Mouse (Mus musculus) neural tube, embryonic 11.5 days (tissue): Measurements from ENCODE around the gene Elmsan1. TPM values are rescaled to one million over a fixed set of nuclear protein-coding genes. Genes with fewer than 3 reads are reported as not detected.
"Not testable (repeated sequence)": the region's sequence is repeated elsewhere in the genome, so short reads cannot be mapped to it uniquely, and the experiment has no call there.

ENCODE experiments used
- ATAC-seq: fragments of 200-750 bp; cut with Nextera tagmentation; 2 replicates; pipeline ENCODE4 v1.8.0; 2017; ENCODE audit warnings: moderate number of reproducible peaks, mild to moderate bottlenecking, moderate TSS enrichment, moderate library complexity; ENCODE audit not compliant: insufficient read depth, low FRiP score, low TSS enrichment
- DNase-seq: peaks from one replicate; pipeline ENCODE4 v3.0.0-alpha.2; 2015; ENCODE audit warnings: low spot score
- H3K27ac ChIP-seq: fragments of 300-500 bp; sonication (generic); 2 replicates; pipeline ENCODE4 v1.5.1; 2014; ENCODE audit warnings: low read depth, mild to moderate bottlenecking, low read length
- H3K27me3 ChIP-seq: fragments of 300-500 bp; sonication (generic); 2 replicates; pipeline ENCODE4 v1.6.1; 2014; ENCODE audit warnings: mild to moderate bottlenecking, low read length, mixed read lengths; ENCODE audit not compliant: control insufficient read depth, insufficient read depth
- H3K36me3 ChIP-seq: fragments of 300-500 bp; sonication (generic); 2 replicates; pipeline ENCODE4 v1.6.1; 2014; ENCODE audit warnings: mild to moderate bottlenecking, low read length, moderate library complexity, mixed read lengths; ENCODE audit not compliant: control insufficient read depth, insufficient read depth
- H3K4me1 ChIP-seq: fragments of 300-500 bp; sonication (generic); 2 replicates; pipeline ENCODE4 v1.6.1; 2014; ENCODE audit warnings: low read length, mixed read lengths; ENCODE audit not compliant: control insufficient read depth, insufficient read depth
- H3K4me2 ChIP-seq: fragments of 300-500 bp; sonication (generic); 2 replicates; pipeline ENCODE4 v1.6.1; 2014; ENCODE audit warnings: low read depth, mild to moderate bottlenecking, moderate library complexity
- H3K4me3 ChIP-seq: fragments of 300-500 bp; sonication (generic); 2 replicates; pipeline ENCODE4 v1.5.1; 2014; ENCODE audit warnings: low read depth, low read length
- H3K9ac ChIP-seq: fragments of 300-500 bp; sonication (generic); 2 replicates; pipeline ENCODE4 v1.6.1; 2014; ENCODE audit warnings: mild to moderate bottlenecking, low read length
- H3K9me3 ChIP-seq: fragments of 300-500 bp; sonication (generic); 2 replicates; pipeline ENCODE4 v1.6.1; 2016; ENCODE audit warnings: low read length; ENCODE audit not compliant: control insufficient read depth
- WGBS: fragments of 180-500 bp; shearing (Covaris S2); extraction: QIAGEN DNeasy Blood & Tissue Kit; methylation state at CpG from one replicate; pipeline ENCODE4 v1.1.7; 2014; 5-methylcytosine and 5-hydroxymethylcytosine counted together
- polyA plus RNA-seq: library from polyadenylated mRNA; unstranded; fragments of >200 nt; fragmentation: Nextera tagmentation; extraction: Ambion mirVana; gene quantifications from 2 replicates; pipeline ENCODE4 v1.2.1, GENCODE M21; 2014

Elmsan1 gene
- polyA plus RNA-seq, 1 experiment from 2014 or later, result 4.4 TPM

DNA sequence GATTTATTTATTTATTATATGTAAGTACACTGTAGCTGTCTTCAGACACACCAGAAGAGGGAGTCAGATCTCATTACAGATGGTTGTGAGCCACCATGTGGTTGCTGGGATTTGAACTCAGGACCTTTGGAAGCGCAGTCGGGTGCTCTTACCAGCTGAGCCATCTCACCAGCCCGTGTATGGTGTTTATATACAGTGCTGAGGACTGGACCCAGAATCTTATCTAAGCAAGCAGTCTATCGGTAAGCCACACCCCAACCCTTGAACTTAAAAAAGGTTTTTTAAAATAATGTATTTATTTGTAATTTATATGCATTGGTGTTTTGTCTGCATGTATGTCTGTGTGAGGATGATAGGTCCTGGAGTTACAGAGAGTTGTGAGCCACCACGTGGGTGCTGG is 18.4 kb upstream of the Elmsan1 start:
- ATAC-seq, DNase-seq, H3K9ac ChIP-seq, H3K27ac ChIP-seq, H3K36me3 ChIP-seq, H3K4me2 ChIP-seq, H3K9me3 ChIP-seq, H3K27me3 ChIP-seq, H3K4me3 ChIP-seq, H3K4me1 ChIP-seq: not testable (repeated sequence)
- WGBS, result 86% methylated on average over 5 of the region's 5 CpGs

DNA sequence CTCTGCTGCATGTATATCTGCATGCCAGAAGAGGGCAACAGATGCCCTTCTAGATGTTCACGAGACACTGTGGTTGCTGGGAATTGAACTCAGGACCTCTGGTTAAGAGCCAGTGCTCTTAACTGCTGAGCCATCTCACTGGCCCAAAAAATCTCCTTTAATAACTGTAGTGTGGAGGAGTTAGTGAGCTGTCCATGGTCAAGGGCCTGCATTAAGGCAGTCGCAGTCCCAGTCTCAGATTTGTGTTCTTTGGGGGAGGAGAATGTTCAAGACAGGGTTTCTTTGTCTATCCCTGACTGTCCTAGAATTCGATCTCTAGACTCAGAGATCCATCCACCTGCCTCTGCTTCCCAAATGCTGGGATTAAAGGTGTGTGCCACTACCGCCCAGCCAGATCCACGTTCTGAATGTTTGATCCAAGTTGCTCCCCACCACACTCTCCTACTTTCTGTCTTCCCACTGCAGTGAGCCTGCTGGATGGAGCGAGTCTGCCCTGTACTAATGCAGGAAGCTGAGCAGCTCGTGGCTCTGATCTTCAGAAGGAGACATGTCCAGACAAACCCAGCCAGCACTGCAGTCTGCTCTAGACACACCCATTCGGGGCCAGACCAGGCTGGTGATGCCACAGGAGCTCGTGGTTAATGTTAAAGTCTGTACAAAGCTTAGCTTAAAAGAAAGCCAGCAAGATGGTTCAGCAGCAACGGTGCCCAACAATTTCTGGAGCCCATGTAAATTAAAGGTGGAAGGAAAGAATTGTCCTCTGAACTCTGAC is 17.5 kb upstream of the Elmsan1 start:
- no peak for ATAC-seq
- H3K27ac ChIP-seq, result no peak overlapping the region
- no peaks in the 10 kb centered on the region for H3K9me3 ChIP-seq
- 86% methylated on average over 10 of the region's 10 CpGs for WGBS
- H3K4me2 ChIP-seq, result no peak overlapping the region
- H3K27me3 ChIP-seq, result no peaks in the 10 kb centered on the region
- no peak overlapping the region for H3K9ac ChIP-seq
- H3K4me1 ChIP-seq, result no peaks in the 10 kb centered on the region
- no peaks in the 10 kb centered on the region for H3K36me3 ChIP-seq
- no peak for DNase-seq
- no peak overlapping the region for H3K4me3 ChIP-seq

- Histone ChIP-seq H3K36me3 (no peaks in the 10 kb centered on the region), H3K9me3 (no peaks in the 10 kb centered on the region), H3K4me2 (no peak overlapping the region), H3K27ac (no peak overlapping the region), H3K4me3 (no peak overlapping the region), H3K27me3 (no peaks in the 10 kb centered on the region), H3K9ac (no peak overlapping the region), H3K4me1 (no peaks in the 10 kb centered on the region)
- 91% methylated on average over 6 of the region's 6 CpGs for WGBS
- no peak for DNase-seq
- no peak for ATAC-seq
These were observed 16.9 kb upstream of the Elmsan1 start for GRCm38 (mm10) chr12:84235577-84235976.

- 96% methylated on average over 6 of the region's 8 CpGs for whole genome bisulfite sequencing
- Histone ChIP-seq H3K4me2 (no peak overlapping the region), H3K9ac (no peak overlapping the region), H3K36me3 (no peaks in the 10 kb centered on the region), H3K27ac (no peak overlapping the region), H3K4me3 (no peak overlapping the region), H3K9me3 (no peaks in the 10 kb centered on the region), H3K27me3 (no peaks in the 10 kb centered on the region), H3K4me1 (no peaks in the 10 kb centered on the region)
- ATAC-seq (no peak), DNase-seq (no peak)
These were observed 14.9 kb upstream of the Elmsan1 start for GRCm38 (mm10) chr12:84233488-84234100.

- Histone ChIP-seq H3K9ac (no peak overlapping the region), H3K4me2 (no peak overlapping the region), H3K36me3 (no peaks in the 10 kb centered on the region), H3K9me3 (no peaks in the 10 kb centered on the region), H3K4me1 (no peaks in the 10 kb centered on the region), H3K27me3 (no peaks in the 10 kb centered on the region), H3K27ac (no peak overlapping the region), H3K4me3 (no peak overlapping the region)
- ATAC-seq (no peak), DNase-seq (no peak)
- WGBS, result 85% methylated on average over 9 of the region's 9 CpGs
These were observed 7.6 kb upstream of the Elmsan1 start for GRCm38 (mm10) chr12:84226117-84226840.

- Histone ChIP-seq H3K36me3 (no peaks in the 10 kb centered on the region), H3K4me3 (peak overlapping the region; percentile 23; the same call in 1 of the 2 replicates), H3K27ac (no peak overlapping the region), H3K4me2 (peak overlapping the region; percentile 45), H3K4me1 (0 out of 2 replicates have a peak, but pooled peaks cover 4% of the 10 kb centered on the region), H3K9ac (0 out of 2 replicates have a peak overlapping the region, but pooled peaks have one; percentile 18), H3K9me3 (no peaks in the 10 kb centered on the region), H3K27me3 (no peaks in the 10 kb centered on the region)
- WGBS, result 1% methylated on average over 17 of the region's 17 CpGs
- ATAC-seq (no peak), DNase-seq (peak; percentile 70)
These were observed 3.8 kb upstream of the Elmsan1 start for GRCm38 (mm10) chr12:84222405-84222961.

GRCm38 (mm10) chr12:84220951-84221891 is 2.5 kb upstream of the Elmsan1 start:
- no peaks in the 10 kb centered on the region for H3K9me3 ChIP-seq
- no peaks in the 10 kb centered on the region for H3K36me3 ChIP-seq
- H3K9ac ChIP-seq, result no peak overlapping the region
- H3K27me3 ChIP-seq, result no peaks in the 10 kb centered on the region
- no peak overlapping the region for H3K27ac ChIP-seq
- DNase-seq (no peak), ATAC-seq (no peak)
- H3K4me3 ChIP-seq, result no peak overlapping the region
- peaks cover 7% of the 10 kb centered on the region; the same call in 1 of the 2 replicates for H3K4me1 ChIP-seq
- H3K4me2 ChIP-seq, result no peak overlapping the region
- WGBS, result 76% methylated on average over 14 of the region's 14 CpGs

DNA sequence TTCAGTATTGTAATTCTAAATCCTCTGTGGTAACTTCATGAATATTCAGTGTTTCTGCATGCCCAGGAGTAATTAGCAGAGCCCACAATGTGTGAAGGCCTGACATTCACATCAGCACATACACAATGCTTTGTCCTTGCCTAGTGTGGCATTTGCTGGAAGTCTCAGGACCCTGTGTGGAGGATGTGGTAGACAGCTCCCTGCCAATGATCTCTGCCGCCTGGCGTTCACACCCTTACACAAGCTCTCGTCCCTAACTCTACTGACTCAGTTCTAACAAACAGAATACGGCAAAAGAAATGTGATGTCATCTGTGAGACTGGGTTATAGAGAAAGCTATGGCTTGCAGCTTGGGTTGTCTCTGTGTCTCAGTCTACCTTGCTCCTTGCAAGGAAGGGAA is 1.8 kb upstream of the Elmsan1 start:
- Histone ChIP-seq H3K4me3 (no peak overlapping the region), H3K27ac (no peak overlapping the region), H3K4me1 (peaks cover 10% of the 10 kb centered on the region; the same call in 1 of the 2 replicates), H3K27me3 (no peaks in the 10 kb centered on the region), H3K4me2 (no peak overlapping the region), H3K36me3 (no peaks in the 10 kb centered on the region), H3K9ac (no peak overlapping the region), H3K9me3 (no peaks in the 10 kb centered on the region)
- DNase-seq (no peak), ATAC-seq (no peak)
- WGBS, result 78% methylated on average over 4 of the region's 4 CpGs
